Mouse (Mus musculus): ENCODE measurements at regions not wholly inside any gene's neighbourhood (a gene's known extent, or its start where the extent isn't known, plus 50 kb on each side); places are given as distances from the start of the nearest gene placed in this dataset.

DNA sequence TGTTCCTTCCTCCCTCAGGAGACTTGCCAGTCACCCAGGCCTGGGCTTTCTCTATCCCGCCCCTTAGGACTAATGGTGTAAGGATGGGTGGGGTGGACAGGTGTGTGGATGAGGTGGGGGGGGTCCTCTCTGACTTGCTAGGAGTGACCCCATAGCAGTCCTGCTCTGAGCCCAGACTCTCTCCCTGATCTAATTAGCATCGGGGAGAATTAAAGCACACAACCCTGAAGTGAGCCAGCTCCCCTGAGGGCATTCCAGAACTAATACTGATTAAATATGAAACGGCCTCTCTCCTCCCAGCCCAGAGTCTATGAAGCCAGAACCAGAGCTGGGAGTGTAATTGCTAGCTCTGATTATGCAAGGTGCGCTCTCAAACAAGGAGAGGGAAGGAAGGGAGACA lies 346.1 kb downstream of the Ptpru start:
- DNase-seq (ENCODE audit: low spot score), result no peak

DNA sequence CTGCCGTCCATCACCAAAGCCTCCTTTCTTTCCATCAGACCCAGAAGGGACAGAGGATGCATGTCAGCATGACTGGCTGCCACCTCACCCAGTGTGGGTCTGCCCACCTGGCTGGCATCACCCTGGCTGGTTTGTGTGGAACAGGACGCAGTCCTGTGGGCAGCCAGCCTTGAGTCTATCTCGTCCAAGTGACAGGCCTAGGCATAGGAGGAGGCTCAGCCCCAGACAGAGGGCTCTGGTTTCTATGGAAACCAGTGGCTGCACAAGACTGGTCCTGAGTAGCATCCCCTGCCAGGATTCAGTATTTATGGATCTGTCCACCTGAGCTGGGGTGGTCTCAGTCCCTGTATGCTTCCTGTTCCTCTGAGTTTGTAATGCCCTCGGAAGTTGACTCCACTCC lies 344.4 kb downstream of the Ptpru start:
- DNase-seq (ENCODE audit: low spot score), result no peak

DNA sequence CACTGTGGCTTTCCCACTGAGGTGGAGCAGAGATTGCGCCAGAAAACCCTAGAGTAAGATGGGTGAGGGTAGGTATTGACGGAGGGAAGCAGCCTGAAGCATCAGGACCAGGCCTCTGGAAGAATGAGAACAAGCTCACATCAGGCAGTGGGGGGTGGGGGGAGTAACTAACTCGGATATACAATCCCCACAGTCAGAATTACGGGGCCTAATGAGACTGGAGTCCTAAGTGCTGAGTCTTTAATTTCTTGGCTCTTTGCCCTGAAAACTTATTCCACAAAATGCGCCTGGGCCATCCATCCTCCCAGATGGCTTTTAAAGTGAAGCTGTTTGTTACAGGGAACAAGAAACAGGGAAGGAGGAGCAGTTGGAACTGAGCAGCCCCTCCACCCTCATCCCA lies 341.2 kb downstream of the Ptpru start:
- no peak for DNase-seq (ENCODE audit: low spot score)

DNA sequence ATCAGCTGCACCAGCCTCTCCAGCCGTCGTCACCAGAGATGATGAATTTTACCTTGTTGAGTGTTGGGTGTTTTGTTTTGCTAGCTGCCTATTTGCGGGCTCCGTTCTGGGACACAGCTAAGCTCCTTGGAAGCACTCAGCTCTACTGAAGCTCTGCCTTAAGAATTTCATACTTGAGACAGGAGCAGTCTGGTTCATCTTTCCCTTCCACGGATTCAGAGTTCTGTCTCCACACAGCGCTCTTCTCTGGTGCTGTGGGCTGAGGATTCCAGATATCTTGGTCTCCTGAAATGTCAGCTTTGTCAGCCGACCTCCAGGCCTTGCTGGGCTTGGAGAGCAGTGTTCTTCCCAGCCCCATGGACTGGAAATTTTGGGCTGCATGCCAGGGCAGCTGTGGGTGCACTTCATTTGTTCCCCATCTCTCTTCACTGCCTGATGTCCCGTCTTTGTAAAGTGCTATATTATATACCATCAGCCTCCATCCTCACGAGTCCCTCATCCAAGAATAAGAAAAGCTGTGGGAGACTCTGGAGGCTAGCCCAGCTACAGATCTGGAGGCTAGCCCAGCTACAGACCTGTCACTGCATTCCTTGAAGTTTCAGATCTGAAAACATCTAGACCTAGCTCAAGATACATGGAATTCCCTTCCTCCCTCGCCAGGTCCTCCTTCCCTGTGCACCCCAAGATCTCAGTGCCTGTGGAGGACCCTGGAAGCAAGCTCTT lies 337.0 kb downstream of the Ptpru start:
- no peak for DNase-seq (ENCODE audit: low spot score)

DNA sequence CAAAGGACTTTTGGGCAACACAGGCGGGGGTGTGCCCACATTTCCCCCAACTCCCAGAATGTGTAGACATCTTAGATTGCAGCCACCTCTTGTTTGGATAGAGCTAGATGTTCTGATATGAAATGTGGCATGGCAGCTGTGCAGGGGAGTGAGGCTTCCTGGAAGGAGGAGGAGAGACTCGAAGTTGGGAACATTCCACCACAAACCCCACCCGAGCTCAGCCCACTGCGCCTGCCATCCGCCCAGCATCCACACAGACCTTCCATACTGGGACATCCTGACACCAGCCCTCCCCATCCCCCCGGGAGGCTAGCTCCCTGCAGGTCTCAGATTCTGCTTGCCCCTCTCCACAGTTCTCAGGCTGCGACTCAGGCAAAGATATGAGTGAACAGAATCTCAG lies 329.9 kb downstream of the Ptpru start:
- DNase-seq (ENCODE audit: low spot score), result no peak

DNA sequence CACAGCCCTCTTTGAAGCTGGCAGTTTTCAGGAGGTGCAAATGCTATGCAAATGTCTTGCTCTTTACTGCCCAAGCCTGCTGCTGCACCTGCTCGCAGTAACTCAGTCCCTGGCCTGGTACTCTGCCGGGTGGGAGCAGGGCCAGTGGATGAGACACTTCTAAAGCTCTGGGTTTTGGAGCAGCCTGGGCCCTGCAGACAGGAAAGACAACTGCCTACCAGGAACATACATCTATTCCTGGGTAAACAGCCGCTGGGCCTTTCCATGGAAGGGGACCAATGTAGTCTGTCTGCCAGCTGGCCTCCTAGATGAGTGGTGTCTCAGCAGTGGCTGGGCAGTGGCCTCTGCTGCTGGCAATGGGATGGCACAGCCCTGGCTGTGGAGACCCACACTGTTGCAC lies 326.5 kb downstream of the Ptpru start:
- no peak for DNase-seq (ENCODE audit: low spot score)

DNA sequence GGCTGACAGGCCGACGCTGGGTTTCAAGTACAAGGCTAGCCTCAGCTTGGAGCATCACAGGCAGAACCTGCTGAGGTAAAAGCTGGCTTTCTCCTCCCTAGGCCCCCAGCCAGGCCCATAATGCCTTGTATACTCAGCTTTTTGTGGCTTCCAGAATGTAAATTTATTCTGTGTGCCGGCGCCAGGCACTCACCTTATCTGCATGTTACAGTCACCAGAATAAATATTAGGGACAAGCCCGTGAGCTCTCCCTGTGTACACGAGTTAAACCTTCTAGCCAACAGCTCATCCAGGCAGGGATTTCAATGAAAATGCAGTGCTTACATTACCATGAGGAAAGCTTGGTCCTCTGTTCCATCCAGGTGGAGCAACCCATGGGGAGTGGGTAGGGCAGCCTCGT lies 325.3 kb downstream of the Ptpru start:
- no peak for DNase-seq (ENCODE audit: low spot score)

DNA sequence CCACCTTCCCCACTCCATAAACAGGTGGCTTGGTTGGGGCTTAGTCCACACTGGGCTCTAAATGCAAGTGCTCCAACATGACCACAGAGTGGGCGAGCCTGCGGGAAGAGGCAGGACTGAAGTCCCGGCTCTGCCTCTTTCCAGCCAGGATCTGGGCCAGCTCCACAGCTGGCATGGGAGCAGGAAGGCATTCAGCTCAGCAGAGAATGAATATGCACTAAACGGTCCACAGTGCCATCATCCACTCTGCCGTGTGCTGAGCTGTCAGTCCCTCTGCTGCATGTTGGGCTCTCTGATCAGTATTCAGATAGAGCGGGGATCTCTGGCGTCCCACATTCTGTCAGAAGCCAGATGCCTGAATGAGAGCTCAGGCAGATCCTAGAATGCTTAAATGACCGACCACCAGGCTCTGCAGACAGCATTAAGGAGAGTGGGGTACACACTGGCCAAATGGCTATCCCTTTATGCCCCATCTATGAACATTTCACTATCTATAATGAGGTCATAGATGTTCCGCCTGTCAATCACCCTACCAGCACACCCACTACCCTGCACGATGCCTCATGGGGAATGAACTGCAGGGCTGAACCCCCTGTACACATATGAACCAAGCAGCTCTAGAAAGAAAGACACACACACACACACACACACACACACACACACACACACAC lies 317.3 kb downstream of the Ptpru start:
- no peak for DNase-seq (ENCODE audit: low spot score)

DNA sequence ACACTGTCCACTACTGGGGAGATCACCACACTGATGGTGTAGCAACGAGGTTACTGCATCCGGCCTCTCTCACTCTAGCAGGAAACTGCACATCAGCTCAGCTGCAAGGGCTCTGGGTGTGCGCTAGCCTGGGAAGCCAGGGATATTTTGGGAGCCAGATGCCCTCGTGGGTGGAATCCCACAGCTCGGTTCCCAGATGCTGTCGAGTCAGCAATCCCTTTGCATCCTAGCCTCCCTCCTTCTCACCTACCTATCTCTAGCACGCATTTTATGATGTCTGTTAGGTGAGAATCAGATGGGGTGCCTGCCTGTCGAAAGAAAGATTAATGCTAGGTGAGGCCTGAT lies 316.8 kb downstream of the Ptpru start:
- DNase-seq (ENCODE audit: low spot score), result no peak

DNA sequence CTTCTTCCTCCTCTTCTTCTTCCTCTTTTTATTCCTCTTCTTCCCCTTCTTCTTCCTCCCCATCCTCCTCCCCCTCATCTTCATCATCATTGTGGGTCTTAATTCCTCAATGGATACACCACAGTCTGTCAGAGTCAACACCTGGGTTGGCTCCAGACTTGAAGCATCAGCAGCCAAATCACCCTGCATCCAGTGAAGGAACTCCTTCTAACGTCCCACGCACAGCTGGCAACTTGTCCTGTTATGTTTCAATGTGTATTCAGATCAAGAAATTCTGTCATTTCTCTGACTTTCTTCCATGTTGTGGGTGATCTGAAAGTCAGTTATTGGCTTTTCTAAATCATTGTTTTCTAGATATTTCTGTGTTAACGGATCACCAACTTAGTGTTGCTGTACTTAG lies 312.9 kb downstream of the Ptpru start:
- no peak for DNase-seq (ENCODE audit: low spot score)

DNA sequence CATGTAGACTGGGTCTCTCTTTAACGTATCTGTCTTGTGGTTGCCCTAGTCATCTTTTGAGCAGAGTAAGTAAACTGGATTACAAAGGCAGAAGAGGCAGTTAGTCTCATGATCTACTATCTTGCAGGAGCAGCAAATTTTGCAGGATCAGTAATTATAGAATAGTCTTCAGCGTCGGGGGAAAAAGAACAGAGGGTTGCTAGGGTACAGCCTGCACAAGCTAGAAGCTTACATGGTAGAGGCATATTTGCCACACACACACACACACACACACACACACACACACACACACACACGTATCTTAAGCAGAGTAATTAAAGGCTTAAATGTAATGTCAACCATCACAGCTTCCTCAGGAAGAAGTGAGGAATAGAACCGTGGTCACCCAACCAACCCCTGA lies 307.6 kb downstream of the Ptpru start:
- DNase-seq (ENCODE audit: low spot score), result no peak

DNA sequence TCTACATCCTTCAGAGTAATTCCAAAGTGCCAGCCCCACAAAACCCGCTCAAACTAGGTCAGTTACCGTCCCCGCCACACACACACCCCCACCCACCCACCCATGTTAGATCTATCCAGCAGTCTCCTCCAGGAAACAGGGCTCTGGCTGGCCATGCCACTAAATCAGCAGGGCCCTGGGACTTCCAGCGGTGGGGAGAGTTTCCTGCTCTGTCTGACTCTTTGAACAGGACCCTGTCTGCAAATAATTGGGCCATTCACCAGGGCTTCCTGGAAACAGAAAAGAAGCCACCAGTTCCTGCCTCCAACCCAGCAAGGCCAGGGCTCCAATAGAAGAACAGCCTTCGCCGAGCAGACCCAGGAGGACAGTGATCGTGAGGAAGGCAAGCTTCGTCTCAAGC lies 307.1 kb downstream of the Ptpru start:
- no peak for DNase-seq (ENCODE audit: low spot score)

DNA sequence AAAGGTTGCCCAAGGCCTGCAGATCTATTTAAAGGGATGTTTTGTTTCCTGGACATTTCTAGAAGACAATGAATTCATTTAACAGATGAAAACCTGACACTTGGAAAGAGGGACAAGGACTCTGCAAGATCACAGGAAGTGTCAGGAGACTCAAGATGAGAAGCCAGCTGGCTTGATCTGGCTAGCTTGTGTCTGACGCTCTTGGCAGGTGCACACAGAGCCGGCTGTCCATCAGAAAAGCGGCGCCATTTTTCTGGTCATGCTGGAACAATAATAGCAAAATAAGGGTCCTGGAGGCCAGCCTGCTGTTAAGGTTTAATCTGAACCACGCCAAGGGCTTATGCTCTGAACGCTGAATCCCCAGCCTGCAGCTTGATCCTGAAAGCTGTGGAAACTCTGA lies 303.3 kb downstream of the Ptpru start:
- DNase-seq (ENCODE audit: low spot score), result no peak

DNA sequence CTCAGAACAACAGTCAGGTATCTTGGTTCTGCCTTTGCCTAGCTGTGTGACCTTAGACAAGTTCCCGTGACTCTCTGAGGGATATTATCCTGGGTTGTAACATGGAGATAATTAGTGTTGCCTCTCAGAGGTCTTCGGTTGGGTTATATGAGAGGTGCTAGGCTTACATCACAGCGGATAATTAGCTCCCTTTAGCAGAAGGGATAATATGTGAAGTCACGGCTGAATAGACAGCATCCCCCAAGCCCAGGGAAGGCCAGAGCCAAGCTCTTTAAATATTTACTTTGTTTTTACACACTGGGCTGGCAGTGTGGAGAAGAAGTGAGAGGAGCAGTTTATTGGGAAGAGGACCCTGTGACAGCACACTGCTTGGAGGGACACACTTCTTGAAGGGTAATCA lies 299.9 kb downstream of the Ptpru start:
- DNase-seq (ENCODE audit: low spot score), result no peak

DNA sequence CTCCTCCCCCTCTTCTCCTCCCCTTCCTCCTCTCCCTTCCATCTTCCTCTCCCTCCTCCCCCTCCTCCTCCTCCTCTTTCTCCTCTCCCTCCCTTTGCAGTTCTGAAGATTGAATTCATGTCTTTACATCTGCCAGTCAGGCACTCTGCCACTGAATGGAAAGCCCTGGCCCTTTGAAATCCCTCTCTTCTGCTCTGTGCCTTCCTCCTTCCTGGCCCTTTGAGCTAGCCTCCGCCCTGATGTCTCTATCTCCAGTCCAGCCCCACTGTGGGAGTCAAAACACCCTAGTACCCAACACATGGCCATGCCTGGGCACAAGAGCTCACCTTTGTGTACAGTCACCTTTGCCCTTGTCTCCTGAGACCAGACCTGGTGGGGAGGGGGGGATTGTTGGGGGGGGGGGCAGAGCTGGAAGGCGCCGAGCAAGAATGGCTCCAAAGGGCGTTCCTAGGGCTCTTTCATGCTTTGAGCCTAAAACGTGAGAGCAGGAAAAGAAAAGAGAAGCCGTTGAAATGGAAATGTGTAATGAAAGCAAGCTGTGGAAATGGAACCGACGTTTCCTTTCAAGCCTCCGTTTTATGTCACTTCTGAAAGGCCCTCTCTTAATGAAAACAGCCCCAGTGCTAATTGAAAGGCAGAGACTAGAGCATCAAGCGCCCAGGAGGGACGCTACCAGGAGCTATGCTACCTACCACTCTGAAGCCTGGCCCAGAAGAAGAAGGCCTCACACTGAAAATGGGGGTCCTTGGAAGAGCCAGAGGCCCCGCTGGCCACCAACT lies 291.5 kb downstream of the Ptpru start:
- DNase-seq (ENCODE audit: low spot score), result no peak

DNA sequence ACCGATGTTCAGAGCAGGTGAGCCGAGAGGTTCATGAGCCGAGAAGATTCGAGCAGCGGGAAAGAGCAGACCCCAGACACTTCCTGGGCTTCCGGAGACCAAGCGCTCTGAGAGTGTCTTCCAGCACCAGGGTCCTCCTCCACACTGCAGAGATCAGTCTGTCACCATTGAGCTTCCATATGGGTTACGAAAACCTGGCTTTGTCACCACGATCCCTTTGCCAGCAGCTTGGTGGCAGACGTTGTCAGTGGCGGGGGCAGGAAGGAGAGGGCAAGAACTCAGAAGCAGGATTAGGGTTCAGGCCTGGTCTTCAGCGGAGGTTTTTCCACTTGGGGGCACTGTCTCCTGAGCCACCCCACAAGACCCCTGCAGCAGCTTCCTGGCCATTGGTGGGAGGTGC lies 288.5 kb downstream of the Ptpru start:
- DNase-seq (ENCODE audit: low spot score), result no peak

DNA sequence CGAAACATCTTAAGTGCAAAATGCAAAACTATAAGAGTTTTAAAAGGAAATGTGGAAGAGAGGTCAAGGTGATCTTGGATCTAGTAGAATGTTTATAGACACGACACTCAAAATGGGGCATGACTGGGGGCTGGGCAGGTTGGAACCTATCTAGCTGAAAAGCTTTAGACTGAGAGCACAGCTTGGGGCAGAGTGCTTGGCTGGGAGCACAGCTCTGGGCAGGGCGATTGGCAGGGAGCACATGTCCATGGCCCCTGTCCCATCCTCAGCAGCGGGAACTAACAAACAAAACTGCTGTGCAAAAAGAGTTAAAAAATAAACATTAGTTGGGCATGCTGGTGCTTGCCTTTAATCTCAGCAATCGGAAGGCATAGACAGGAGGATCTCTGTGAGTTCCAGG lies 279.6 kb downstream of the Ptpru start:
- no peak for DNase-seq (ENCODE audit: low spot score)

DNA sequence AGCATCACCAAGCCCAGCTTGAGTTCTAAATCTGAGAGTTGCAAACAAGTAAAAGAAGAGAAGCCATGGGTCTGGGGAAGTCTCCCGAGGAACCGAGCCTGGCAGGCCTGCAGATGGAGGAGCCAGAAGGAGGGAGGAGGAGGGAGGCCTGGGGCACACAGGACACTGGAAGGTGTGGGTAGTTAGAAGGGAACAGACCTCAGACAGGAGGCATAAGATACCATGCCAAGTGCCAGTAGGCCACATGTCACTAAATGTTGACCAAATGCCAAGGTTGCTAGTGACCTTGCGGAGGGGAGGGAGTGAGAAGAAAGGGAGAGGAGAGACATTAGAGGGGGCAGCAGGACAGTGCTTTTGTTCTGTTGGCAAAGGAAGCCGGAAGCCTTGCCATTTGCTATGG lies 274.2 kb downstream of the Ptpru start:
- DNase-seq (ENCODE audit: low spot score), result no peak

DNA sequence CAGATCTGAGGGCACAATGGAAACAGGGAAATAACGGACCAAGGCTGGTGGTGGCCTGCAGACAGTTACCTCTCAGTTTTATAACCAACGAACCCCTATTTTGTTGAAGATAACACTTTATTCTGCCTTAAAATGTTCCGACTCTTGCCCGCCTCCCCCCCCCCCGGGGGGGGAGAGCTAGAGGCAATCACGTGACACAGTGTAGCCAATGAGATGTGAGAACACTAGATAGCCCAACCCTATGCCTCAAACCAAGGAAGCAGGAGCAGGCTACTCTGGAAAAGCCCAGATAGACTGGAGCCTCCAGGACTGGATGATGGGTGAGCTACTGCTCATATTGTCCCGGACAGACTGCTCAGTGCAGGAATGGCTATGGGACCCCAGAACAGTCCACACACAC lies 272.9 kb downstream of the Ptpru start:
- DNase-seq (ENCODE audit: low spot score), result no peak

DNA sequence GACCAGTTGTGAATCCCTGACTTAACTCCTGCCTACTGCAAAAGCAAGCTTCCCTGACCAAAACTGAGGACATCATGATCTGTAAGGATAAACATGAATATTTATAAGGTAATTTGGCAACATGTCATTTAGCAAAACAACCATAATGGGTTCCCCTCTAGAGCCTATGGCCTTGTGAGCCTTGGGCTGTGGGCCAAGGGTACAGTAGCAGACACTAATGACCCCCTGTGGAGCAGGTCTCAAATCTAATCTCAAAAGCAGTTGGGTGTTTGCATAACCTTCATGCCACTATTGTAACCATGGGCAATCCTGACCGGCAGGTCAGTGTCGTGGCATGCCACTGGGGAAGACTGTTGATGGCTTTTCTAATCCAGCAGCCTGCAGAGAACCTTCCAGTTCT lies 270.8 kb downstream of the Ptpru start:
- DNase-seq (ENCODE audit: low spot score), result no peak

DNA sequence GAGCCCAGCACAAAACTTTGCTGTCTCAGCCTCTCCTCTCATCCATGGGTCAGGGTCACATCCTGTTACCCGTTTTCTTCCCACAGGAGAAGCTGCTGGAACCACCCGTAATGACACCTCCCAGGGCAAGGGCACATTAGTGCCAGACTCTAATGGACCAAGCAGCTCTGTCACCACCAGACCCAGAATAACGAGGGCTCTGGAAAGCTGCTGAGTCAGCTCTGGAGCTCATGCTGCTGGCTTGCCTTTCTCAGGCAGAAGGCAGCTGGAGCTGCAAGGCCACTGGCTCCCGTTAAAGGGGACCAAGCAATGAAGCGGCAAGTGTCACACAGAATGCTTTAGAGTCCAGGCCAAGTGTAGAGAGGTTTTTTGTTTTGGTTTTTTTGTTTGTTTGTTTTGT lies 268.9 kb downstream of the Ptpru start:
- no peak for DNase-seq (ENCODE audit: low spot score)

DNA sequence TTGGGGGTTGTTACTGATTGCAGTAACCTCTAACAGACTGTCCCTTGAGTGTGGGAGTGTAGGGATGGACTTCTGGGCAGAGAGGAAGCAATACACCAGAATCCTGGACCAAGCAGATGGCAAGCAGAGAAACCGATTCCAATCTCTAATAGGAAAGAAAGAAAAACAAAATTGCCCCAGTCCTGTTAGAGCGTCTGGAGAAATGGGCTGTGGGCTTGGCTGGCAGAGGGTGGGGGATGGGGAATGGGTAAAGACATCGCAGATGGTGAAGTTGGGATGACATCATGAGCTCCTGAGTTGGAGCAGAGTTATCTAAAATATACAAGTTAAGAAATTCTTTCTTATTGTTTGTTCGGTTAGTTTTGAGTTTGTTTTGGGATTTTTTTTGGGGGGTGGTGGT lies 260.5 kb downstream of the Ptpru start:
- DNase-seq (ENCODE audit: low spot score), result no peak

DNA sequence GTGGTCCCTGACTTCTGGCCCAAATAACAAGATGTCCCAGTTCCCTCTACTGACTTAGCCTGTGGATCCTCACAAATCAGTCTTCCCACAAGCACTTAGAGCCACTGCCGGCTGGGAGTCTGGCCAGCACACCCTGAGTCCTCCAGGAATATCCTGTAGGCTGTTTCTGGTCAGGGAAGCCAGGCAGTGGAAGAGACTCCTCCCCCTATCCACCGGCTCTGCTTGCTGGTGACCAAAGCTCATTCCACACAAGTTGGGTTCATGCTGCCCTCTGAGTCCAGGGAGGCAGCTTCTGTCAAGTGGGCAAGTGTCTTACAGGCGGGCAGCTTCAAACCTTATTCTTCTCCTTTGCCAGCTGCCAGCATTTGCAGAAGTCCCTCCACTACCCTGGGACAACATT lies 252.1 kb downstream of the Ptpru start:
- no peak for DNase-seq (ENCODE audit: low spot score)

DNA sequence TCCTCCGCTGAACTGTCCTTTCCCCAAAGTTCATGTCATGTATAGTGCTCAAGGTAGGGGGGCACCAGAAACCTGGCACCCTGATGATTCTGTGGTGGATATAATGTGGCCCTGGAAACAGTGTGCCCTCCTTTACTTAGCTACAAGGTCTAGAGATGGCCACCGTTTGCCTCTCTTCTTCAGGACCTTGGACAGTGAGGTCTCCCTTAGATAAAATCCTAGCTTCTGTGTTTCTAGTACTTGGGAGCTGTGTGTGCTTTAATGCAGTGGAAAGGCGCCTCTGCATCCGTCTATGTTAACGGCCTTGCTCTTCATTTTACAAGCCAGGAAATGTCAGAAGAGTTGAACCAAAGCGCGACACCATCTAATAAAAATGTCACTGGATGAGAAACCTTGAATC lies 250.6 kb downstream of the Ptpru start:
- DNase-seq (ENCODE audit: low spot score), result no peak

Data from ovary, postnatal 14 days (tissue).